17 mouse cellular contexts compared by ENCODE assay signal in the genomic region with DNA sequence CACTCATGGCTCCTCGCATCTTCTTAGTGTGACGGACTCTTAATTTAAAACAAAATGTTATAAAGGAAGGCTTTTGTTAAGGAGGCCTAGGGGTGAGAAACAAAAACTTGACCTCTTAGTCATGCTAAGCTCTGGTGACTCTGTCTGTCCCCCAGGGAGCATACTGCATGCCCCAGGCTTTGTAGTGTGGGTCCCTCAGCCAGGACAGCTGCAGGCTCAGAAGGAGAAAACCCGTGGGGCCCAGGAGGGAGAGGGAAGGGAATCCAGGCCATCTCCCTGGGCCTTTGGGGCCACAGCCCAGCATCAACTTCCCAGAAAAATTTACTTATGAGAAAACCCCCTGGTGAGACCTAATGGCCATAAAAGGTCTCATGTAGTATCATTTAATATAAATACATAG.
A peak's percentile ranks its signal among the peaks of the same experiment; 100 is the strongest.
DNase-seq lines count a peak whose midpoint lies in the region; ATAC-seq lines count a peak whose summit lies in the region.
"Had no signal": no experiment of that assay in that cellular context is flagged by ENCODE, and none has a peak within 500 bp of the region (broad histone marks: within the 10 kb centered on the region; RNA-seq: fewer than 3 reads in every experiment).

No protein-coding gene starts in this region.

- H3K4me3 ChIP-seq in hindbrain, embryonic 10.5 days = no peak overlapping the region
- no peak overlapping the region for H3K4me3 ChIP-seq in hindbrain, embryonic 13.5 days
- no peak overlapping the region for H3K4me3 ChIP-seq in neural tube, embryonic 11.5 days (ENCODE audit: low read depth, low read length)
- no peak overlapping the region for H3K4me3 ChIP-seq in neural tube, embryonic 15.5 days (replicated peaks)
- H3K4me3 ChIP-seq: erythroblast, embryonic 14.5 days; heart, embryonic 10.5 days; intestine, embryonic 15.5 days; kidney, embryonic 15.5 days had no signal

- DNase-seq in hindbrain, embryonic 10.5 days (ENCODE audit: low spot score) = peak; percentile 45
- DNase-seq in neural tube, embryonic 11.5 days (ENCODE audit: low spot score) = peak; percentile 33
- peak; percentile 39 for DNase-seq in gastrocnemius, adult 18-20 months (ENCODE audit: low spot score)
- DNase-seq in skeletal muscle tissue, adult 2 months (ENCODE audit: low read depth, low spot score) = peak; percentile 46
- no peak for DNase-seq in cerebellum, postnatal 36 days
- DNase-seq: B cell, adult 2 months; cerebellum, adult 9-10 months; heart, postnatal 36 days; lung, adult 18-20 months; right cerebral cortex, adult 18-20 months; thymus, adult 2 months had no signal

- H3K9ac ChIP-seq in hindbrain, embryonic 13.5 days = no peak overlapping the region
- no peak overlapping the region for H3K9ac ChIP-seq in neural tube, embryonic 11.5 days (ENCODE audit: low read length)
- H3K9ac ChIP-seq in neural tube, embryonic 15.5 days (replicated peaks) = no peak overlapping the region
- H3K9ac ChIP-seq: intestine, embryonic 15.5 days; kidney, embryonic 15.5 days had no signal

- H3K4me1 ChIP-seq in hindbrain, embryonic 10.5 days (replicated peaks) = peaks cover 19% of the 10 kb centered on the region
- no peaks in the 10 kb centered on the region for H3K4me1 ChIP-seq in hindbrain, embryonic 13.5 days (replicated peaks)
- H3K4me1 ChIP-seq in neural tube, embryonic 11.5 days (ENCODE audit: control insufficient read depth, insufficient read depth, low read length) = 0 out of 2 replicates have a peak, but pooled peaks cover 2% of the 10 kb centered on the region
- H3K4me1 ChIP-seq in neural tube, embryonic 15.5 days = no peaks in the 10 kb centered on the region
- H3K4me1 ChIP-seq: heart, embryonic 10.5 days; intestine, embryonic 15.5 days; kidney, embryonic 15.5 days had no signal

- 29% methylated on average over 3 of the region's 3 CpGs for WGBS in hindbrain, embryonic 10.5 days
- WGBS in hindbrain, embryonic 13.5 days = 28% methylated on average over 3 of the region's 3 CpGs
- 43% methylated on average over 3 of the region's 3 CpGs for WGBS in neural tube, embryonic 11.5 days
- 21% methylated on average over 3 of the region's 3 CpGs for WGBS in neural tube, embryonic 15.5 days

- H3K9me3 ChIP-seq in hindbrain, embryonic 10.5 days = peaks cover 10% of the 10 kb centered on the region
- no peaks in the 10 kb centered on the region for H3K9me3 ChIP-seq in hindbrain, embryonic 13.5 days
- no peaks in the 10 kb centered on the region for H3K9me3 ChIP-seq in neural tube, embryonic 11.5 days (ENCODE audit: control insufficient read depth, low read length)
- H3K9me3 ChIP-seq in neural tube, embryonic 15.5 days (replicated peaks) = 0 out of 2 replicates have a peak, but pooled peaks cover 2% of the 10 kb centered on the region
- H3K9me3 ChIP-seq: heart, embryonic 10.5 days; intestine, embryonic 15.5 days; kidney, embryonic 15.5 days had no signal

- H3K27me3 ChIP-seq in hindbrain, embryonic 10.5 days (ENCODE audit: insufficient read depth, poor library complexity, severe bottlenecking) = no peaks in the 10 kb centered on the region
- no peaks in the 10 kb centered on the region for H3K27me3 ChIP-seq in hindbrain, embryonic 13.5 days
- no peaks in the 10 kb centered on the region for H3K27me3 ChIP-seq in neural tube, embryonic 11.5 days (ENCODE audit: control insufficient read depth, insufficient read depth, low read length)
- no peaks in the 10 kb centered on the region for H3K27me3 ChIP-seq in neural tube, embryonic 15.5 days (replicated peaks)
- H3K27me3 ChIP-seq: intestine, embryonic 15.5 days; kidney, embryonic 15.5 days had no signal

- no peak for ATAC-seq in hindbrain, embryonic 13.5 days (ENCODE audit: low FRiP score)
- ATAC-seq in neural tube, embryonic 11.5 days (ENCODE audit: insufficient read depth, low FRiP score, low TSS enrichment) = no peak
- ATAC-seq in neural tube, embryonic 15.5 days (ENCODE audit: low FRiP score) = no peak
- ATAC-seq: intestine, embryonic 15.5 days had no signal

- no peak overlapping the region for H3K4me2 ChIP-seq in hindbrain, embryonic 13.5 days
- H3K4me2 ChIP-seq in neural tube, embryonic 11.5 days (ENCODE audit: low read depth) = no peak overlapping the region
- no peak overlapping the region for H3K4me2 ChIP-seq in neural tube, embryonic 15.5 days
- H3K4me2 ChIP-seq: intestine, embryonic 15.5 days; kidney, embryonic 15.5 days had no signal

- H3K36me3 ChIP-seq in hindbrain, embryonic 10.5 days = no peaks in the 10 kb centered on the region
- no peaks in the 10 kb centered on the region for H3K36me3 ChIP-seq in hindbrain, embryonic 13.5 days
- H3K36me3 ChIP-seq in neural tube, embryonic 11.5 days (ENCODE audit: control insufficient read depth, insufficient read depth, low read length) = no peaks in the 10 kb centered on the region
- H3K36me3 ChIP-seq in neural tube, embryonic 15.5 days = no peaks in the 10 kb centered on the region
- H3K36me3 ChIP-seq: heart, embryonic 10.5 days; intestine, embryonic 15.5 days; kidney, embryonic 15.5 days had no signal

- peak overlapping the region; percentile 81 for H3K27ac ChIP-seq in hindbrain, embryonic 10.5 days
- no peak overlapping the region for H3K27ac ChIP-seq in hindbrain, embryonic 13.5 days
- no peak overlapping the region for H3K27ac ChIP-seq in neural tube, embryonic 11.5 days (ENCODE audit: low read depth, low read length)
- no peak overlapping the region for H3K27ac ChIP-seq in neural tube, embryonic 15.5 days (replicated peaks)
- H3K27ac ChIP-seq: heart, embryonic 10.5 days; intestine, embryonic 15.5 days; kidney, embryonic 15.5 days had no signal

Comparison
In these comparisons a context has a peak if more than half of its experiments do, and no peak if none do; other contexts are left out.
1. DNase-seq: peak in hindbrain, embryonic 10.5 days (single experiment), neural tube, embryonic 11.5 days (single experiment), gastrocnemius, adult 18-20 months (single experiment) and skeletal muscle tissue, adult 2 months (single experiment); none in cerebellum, postnatal 36 days (0 of 2).